Mouse (Mus musculus) layer of hippocampus, adult 11-12 months (tissue): Measurements from ENCODE around the gene Smim5.

Experiments used
- DNase-seq: peaks from one replicate; pipeline ENCODE4 v3.0.0; 2022; ENCODE audit warnings: low spot score

Gene Smim5

GRCm38 (mm10) chr11:115894755-115895520 is 4.8 kb upstream of the Smim5 start:
- peak; percentile 35 for DNase-seq

DNA sequence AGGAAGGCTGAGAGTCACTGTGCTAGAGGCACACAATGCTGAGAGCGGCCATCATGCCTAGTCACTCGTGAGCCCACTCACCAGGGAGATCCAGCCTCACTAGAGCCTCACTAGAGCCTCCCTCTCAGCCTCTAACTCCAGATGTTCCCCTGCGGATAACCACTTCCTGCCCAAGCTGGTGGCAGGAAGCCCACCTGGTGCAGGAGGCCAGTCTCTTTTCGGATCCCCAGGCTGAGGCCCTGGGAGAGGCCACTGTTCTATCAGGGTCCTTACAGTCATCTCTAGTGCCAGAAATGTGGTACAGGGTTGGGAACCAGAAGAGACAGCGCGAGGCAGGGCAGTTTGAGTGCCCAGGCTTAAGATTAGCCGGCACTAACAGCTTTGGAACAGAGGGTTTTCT is 1.3 kb upstream of the Smim5 start:
- no peak for DNase-seq

GRCm38 (mm10) chr11:115898886-115899285 is 880 bp upstream of the Smim5 start:
- DNase-seq, result peak; percentile 81

DNA sequence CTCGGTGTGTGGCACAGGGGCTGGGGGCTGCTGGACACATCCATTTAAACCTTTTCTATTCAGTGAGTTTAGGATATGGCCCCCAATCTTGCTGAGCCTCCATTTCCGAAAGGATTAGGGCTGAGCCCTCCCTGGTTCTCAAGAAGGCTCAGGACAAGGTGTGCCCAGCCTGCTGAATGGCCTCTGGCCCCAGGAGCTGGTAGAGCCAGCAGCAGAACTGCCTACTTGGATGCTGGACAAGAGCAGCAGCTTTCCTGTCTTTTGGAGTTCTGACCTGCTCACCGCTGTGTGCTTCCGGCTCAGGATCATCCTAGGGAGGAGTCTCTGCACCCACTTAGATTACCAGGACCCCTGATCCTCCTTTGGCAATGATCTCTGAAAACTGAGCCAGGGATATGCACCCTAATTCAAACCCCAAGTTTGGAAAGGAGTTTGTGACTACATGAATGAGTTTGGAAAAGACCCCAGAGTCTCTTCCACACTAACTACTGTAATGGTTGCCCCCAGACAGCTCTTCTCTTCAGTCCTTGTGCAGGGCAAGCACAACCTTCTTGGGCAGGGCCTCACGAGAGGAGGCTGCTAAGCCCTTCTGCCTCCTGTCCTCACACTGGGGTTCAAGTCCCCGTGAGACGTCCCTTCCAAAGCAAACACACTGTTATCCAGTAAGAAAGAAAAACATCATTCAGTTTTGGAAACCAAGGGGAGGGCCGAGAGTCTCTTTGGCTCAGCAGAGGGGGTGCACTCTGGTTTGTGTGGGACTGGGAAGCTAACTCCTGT is 983 bp downstream of the Smim5 start:
- no peak for DNase-seq

DNA sequence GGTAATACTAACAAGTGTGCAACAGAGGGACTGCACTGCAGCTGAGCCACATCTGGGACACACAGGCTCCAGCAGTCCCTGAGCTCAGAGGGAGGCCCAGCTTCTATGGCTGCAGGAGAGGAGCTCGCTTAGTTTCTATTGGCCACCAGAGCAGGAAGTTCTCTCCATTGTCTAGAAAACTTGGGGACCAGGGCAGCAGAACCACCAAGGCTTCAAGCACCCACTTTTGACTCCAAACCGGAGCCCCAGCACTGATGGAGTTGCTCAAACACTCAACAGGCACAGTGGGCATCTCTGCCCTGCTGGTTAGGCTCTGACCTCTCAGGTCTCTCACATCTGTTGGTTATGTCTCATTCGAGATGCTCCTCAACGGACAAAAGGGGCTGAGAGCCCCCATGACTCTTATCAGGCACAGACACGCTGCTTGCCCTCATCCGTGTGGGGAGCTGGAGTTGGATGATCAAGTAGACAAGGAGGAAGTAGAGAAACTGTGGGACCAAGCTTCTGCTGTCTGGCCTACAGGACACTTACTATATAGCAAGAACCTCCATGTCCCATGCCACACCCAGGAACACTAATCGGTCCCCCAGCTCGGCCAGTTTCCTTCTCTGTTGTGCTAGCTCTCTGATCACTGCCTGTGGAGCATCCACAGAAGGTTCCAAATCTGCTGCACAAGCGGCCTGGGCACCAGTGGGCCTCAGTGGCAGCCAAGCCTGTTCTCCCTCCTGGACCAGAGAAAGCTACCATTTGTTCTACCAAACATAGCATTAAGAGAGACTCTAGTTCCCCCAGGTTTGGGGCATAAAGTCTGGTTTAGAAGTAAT is 1.8 kb downstream of the Smim5 start:
- no peak for DNase-seq

GRCm38 (mm10) chr11:115902177-115902576 is 2.4 kb downstream of the Smim5 start:
- DNase-seq, result no peak

DNA sequence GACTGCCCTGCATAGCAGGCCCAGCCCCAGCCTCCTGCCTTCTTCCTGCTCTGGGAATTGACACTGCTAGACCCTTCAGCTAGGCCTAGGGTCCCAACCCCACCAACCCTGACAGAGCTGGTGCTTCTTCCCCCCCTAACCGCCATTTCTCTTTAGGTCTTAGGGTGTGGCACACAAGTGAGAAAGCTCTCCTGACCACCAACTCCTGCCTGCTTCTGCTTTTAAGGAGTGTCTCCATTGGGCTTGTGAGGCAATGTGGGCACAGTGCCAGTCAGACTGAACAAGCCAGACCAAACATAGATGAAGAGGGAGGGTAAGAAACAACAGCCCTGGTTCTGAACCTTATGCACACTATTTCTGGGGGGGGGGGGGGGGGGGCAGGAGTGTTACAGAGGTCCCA is 3.1 kb downstream of the Smim5 start:
- DNase-seq, result no peak

GRCm38 (mm10) chr11:115903384-115904230 is 3.8 kb downstream of the Smim5 start:
- DNase-seq, result no peak

DNA sequence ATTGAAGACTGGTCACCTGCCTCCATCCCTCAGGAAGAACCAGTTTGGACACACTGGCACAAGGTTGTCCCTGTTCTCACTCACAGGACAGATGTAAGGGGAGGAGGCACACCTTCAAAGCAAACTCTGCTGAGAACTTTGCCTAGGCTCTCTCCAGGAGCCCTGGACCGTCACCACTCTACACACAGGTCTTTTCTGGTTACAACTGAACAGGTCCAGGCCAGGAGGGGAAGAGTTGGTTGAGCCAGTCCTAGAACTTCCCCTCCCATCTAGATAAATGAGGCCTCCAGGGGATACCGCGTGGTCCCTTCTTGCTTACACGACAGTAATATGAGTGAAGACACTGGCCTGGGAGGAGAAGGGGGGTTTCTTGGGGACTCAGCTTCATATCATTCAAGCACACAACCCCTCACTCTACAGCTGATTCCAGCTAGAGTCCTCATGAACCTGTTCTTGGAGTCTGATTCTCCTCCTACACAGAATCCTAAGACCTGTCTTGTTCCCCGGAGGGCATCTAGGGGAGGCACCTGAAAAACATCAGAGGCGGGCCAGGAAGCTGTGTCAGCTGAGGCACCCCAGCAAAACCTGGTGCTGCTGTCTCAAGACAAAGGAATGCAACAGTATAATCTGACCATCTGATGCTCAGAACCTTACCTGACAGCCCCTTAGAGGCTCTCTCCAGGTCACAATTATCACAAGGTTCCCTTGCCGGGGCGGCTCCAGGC is 4.6 kb downstream of the Smim5 start:
- no peak for DNase-seq

GRCm38 (mm10) chr11:115904956-115905790 is 5.4 kb downstream of the Smim5 start:
- DNase-seq, result peak; percentile 36

GRCm38 (mm10) chr11:115906116-115906515 is 6.3 kb downstream of the Smim5 start:
- no peak for DNase-seq

DNA sequence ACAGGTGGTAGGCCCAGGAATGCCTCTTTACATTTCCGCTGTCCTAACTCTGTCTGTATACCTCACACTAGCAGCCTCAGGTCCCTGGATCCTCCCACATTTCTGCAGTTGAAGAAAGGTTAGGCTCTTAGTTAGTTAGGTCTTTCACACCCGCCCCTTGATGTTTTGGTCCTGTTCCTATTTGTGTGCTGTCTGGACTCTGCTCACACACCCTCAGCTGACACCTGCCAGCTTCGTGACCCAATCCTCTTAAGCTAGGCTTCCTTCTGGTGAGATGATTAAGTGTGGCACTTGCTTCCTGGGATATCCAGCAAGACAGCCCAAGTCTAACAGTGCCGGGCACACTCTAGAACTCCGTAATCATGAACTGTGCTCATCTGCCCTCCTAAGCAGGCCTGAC is 6.8 kb downstream of the Smim5 start:
- DNase-seq, result no peak

DNA sequence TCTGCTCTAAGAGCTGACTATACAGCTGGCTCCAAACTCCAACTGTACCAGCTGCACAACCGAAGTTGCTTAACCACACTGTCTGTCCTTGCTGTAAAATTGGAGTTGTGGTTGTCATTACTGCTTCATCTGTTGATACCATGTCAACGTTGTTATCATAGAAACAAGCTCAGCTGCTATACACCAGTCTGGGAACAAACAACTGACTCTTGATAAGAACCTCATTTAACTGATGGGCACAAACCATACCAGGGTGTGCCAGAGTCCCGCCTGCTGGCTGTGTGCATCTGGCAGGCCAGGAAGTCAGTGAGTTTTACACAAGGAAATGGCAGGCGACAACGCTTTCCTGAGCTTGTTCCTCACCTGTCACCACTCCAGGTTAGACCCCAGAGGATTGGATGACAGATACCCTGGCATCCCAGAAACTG is 11.4 kb downstream of the Smim5 start:
- no peak for DNase-seq

GRCm38 (mm10) chr11:115911632-115912376 is 12.0 kb downstream of the Smim5 start, which contains the start of gene Smim6:
Gene Smim6 (plus strand): TSS chr11:115912017.
- DNase-seq, result no peak

DNA sequence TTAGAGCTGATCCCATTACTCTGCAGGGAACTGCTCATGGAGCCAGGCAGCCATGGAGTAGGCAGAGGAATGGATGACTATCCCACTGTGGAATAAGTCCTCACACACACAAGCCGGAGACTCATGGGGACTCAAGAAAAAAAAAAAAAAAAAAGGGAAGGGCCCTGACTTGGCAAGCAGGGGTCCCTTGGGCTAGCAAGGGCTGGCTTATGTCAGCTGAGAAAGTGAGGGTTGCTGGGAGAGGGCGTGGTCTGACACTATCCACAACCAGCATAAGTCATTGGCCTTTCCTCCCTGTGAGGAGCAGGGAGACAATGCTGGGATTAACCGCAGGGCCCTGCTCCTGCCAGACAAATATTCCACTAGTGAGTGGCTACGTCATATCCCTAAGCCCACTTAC is 16.8 kb downstream of the Smim5 start:
- DNase-seq, result no peak

- no peak for DNase-seq
Measured at GRCm38 (mm10) chr11:115918637-115919036, 18.9 kb downstream of the Smim5 start.

DNA sequence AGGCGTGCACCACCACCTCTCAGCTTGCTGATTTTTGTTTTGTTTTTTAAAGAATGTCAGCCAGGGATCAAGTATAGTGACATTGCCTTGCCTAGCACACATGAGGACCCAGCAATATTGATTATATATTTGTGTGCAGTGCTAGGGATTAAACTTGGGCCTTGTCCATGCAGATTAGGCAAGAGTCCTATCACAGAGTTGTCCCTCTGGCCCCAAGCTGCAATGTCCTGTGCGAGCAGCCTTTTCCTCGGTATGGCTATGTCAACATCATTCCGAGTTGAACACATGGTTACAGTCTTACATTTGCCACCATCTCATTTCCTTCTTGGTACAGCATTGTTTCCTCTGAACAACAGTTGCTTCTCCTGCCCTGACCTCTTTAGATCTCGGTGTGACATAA is 19.3 kb downstream of the Smim5 start:
- no peak for DNase-seq

DNA sequence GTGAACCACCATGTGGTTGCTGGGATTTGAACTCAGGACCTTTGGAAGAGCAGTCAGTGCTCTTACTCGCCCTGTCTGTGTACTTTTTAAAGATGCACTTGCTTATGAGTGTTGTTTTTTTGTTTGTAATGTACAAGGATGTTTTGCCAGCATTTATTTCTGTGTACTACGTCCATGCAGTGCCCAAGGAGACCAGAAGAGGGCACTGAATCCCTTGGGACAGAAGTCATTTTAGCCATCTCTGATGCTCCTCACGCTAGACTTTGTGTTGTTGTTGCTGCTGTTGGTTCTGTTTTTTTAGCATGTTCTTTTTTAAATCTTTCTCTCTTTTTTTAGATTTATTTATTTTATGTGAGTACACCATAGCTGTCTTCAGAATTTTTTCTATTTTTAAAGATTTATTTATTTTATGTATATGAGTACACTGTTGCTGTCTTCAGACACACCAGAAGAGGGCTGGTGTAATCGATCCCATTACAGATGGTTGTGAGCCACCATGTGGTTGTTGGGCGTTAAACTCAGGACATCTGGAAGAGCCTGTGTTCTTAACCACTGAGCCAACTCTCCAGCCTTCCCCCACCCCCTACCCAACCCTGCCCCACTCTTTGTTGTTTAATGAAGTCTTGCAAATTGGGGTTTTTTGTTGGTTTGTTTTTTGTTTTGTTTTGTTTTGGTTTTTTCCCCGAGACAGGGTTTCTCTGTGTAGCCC is 20.5 kb downstream of the Smim5 start:
- DNase-seq, result peak; percentile 63

DNA sequence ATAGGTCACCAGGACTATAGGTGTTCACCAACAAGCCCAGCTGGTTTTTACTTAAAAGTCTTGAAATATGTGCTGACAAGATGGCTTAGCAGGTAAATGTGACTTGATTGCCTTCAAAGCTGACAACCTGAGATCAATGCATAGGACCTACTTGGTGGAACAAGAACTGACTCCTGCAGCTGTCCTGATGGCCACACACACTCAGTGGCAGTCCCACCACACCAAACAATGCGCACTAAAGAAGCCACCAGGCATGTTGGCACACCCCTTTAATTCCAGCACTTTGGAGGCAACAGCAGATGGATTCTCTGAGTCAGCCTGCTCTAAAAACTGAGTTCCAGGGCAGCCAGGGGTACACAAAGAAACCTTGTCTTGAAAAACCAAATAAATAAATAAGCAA is 22.2 kb downstream of the Smim5 start:
- DNase-seq, result no peak
